Mouse (Mus musculus) liver, adult 2 months (tissue): ENCODE data around the gene Phf12.

Source experiments
- CTCF ChIP-seq: fragments of 200-500 bp; IDR thresholded peaks from 2 replicates; pipeline ENCODE4 v1.5.1; 2011; ENCODE audit warnings: low read depth, low read length, control low read depth
- POLR2A ChIP-seq: fragments of 200-500 bp; IDR thresholded peaks from 2 replicates; pipeline ENCODE4 v1.6.1; 2011; ENCODE audit warnings: low read length, control low read depth; ENCODE audit not compliant: insufficient read depth; ENCODE audit errors: extremely low read depth

- TF ChIP-seq CTCF = no peak
- TF ChIP-seq POLR2A = no peak
These were observed 4.4 kb upstream of the Phf12 start for GRCm38 (mm10) chr11:77978161-77978560.
